Comparison of ENCODE assay signal across 8 mouse cellular contexts in genomic region chr7:24377091-24377865, GRCm38 (mm10). TPM values are rescaled to one million over a fixed set of nuclear protein-coding genes. Genes with fewer than 3 reads are reported as not detected.
A peak's percentile ranks its signal among the peaks of the same experiment; 100 is the strongest.
DNase-seq lines count a peak whose midpoint lies in the region; ATAC-seq lines count a peak whose summit lies in the region.

No protein-coding gene starts in this region.

- peak overlapping the region; percentile 48 for H3K4me3 ChIP-seq in heart, embryonic 13.5 days
- peak overlapping the region; percentile 28 for H3K4me3 ChIP-seq in limb, embryonic 15.5 days
- peak overlapping the region; percentile 22 for H3K4me3 ChIP-seq in midbrain, embryonic 16.5 days (ENCODE audit: low read depth, low read length)

- no peaks in the 10 kb centered on the region for H3K9me3 ChIP-seq in heart, embryonic 13.5 days
- H3K9me3 ChIP-seq in limb, embryonic 15.5 days: no peaks in the 10 kb centered on the region
- H3K9me3 ChIP-seq in midbrain, embryonic 16.5 days (replicated peaks; ENCODE audit: control insufficient read depth, low read length, poor library complexity, severe bottlenecking): no peaks in the 10 kb centered on the region

- H3K4me2 ChIP-seq in heart, embryonic 13.5 days: peak overlapping the region; percentile 71
- H3K4me2 ChIP-seq in limb, embryonic 15.5 days: peak overlapping the region; percentile 69
- H3K4me2 ChIP-seq in midbrain, embryonic 16.5 days (ENCODE audit: low read length): peak overlapping the region; percentile 48

- peak overlapping the region; percentile 66 for H3K27ac ChIP-seq in heart, embryonic 13.5 days (replicated peaks)
- peak overlapping the region; percentile 57 for H3K27ac ChIP-seq in limb, embryonic 15.5 days
- H3K27ac ChIP-seq in midbrain, embryonic 16.5 days (ENCODE audit: low read length): no peak overlapping the region

- H3K4me1 ChIP-seq in heart, embryonic 13.5 days: peaks cover 38% of the 10 kb centered on the region
- peaks cover 35% of the 10 kb centered on the region for H3K4me1 ChIP-seq in limb, embryonic 15.5 days
- H3K4me1 ChIP-seq in midbrain, embryonic 16.5 days (ENCODE audit: control insufficient read depth, insufficient read depth, low read length): peaks cover 5% of the 10 kb centered on the region

- peaks cover 16% of the 10 kb centered on the region; the same call in 1 of the 2 replicates for H3K27me3 ChIP-seq in heart, embryonic 13.5 days (replicated peaks)
- peaks cover 5% of the 10 kb centered on the region; the same call in 1 of the 2 replicates for H3K27me3 ChIP-seq in limb, embryonic 15.5 days
- no peaks in the 10 kb centered on the region; the same call in none of the 2 replicates for H3K27me3 ChIP-seq in midbrain, embryonic 16.5 days (ENCODE audit: control insufficient read depth, insufficient read depth, low read depth, low read length)

- peak; percentile 12 for DNase-seq in A20 (ENCODE audit: low read depth, low spot score)
- peak; percentile 47 for DNase-seq in NIH3T3 (ENCODE audit: low read depth)
- DNase-seq in embryo, embryonic 11 days: peak; percentile 69
- DNase-seq in thymus, postnatal 25 days: peak; percentile 87
- no peak for DNase-seq in B cell, adult 2 months

- no peaks in the 10 kb centered on the region for H3K36me3 ChIP-seq in heart, embryonic 13.5 days
- no peaks in the 10 kb centered on the region for H3K36me3 ChIP-seq in limb, embryonic 15.5 days
- H3K36me3 ChIP-seq in midbrain, embryonic 16.5 days (ENCODE audit: control insufficient read depth, insufficient read depth, low read length): no peaks in the 10 kb centered on the region

- H3K9ac ChIP-seq in heart, embryonic 13.5 days: peak overlapping the region; percentile 71
- 0 out of 2 replicates have a peak overlapping the region, but pooled peaks have one; percentile 20 for H3K9ac ChIP-seq in limb, embryonic 15.5 days
- peak overlapping the region; percentile 52; the same call in 1 of the 2 replicates for H3K9ac ChIP-seq in midbrain, embryonic 16.5 days (ENCODE audit: low read depth, low read length)

- WGBS in heart, embryonic 13.5 days: 2% methylated on average over 45 of the region's 49 CpGs
- 10% methylated on average over 49 of the region's 49 CpGs for WGBS in limb, embryonic 15.5 days
- 9% methylated on average over 49 of the region's 49 CpGs for WGBS in midbrain, embryonic 16.5 days

- ATAC-seq in heart, embryonic 13.5 days (ENCODE audit: extremely low read depth, insufficient number of reproducible peaks, low FRiP score, low TSS enrichment): peak; percentile 88
- ATAC-seq in limb, embryonic 15.5 days (ENCODE audit: insufficient number of reproducible peaks, low FRiP score, low TSS enrichment, low read depth): peak; percentile 37
- ATAC-seq in midbrain, embryonic 16.5 days: no peak

RNA-seq across cellular contexts. Expression of gene Kcnn4, which starts 7.2 kb away (rescaled TPM):
- 2.9 and 5.3 TPM in 2 replicates for polyA plus RNA-seq in heart, embryonic 13.5 days (2015; fragmentation: Nextera tagmentation; extraction: Ambion mirVana)
- 3.0 and 3.4 TPM in 2 replicates for polyA plus RNA-seq in limb, embryonic 15.5 days (2015; fragmentation: Nextera tagmentation; extraction: Ambion mirVana)
- polyA plus RNA-seq in midbrain, embryonic 16.5 days (2015; fragmentation: Nextera tagmentation; extraction: Ambion mirVana): 0.81 and 0.84 TPM in 2 replicates

RNA-seq across cellular contexts. Expression of gene Smg9, which starts 22.1 kb away (rescaled TPM):
- polyA plus RNA-seq in heart, embryonic 13.5 days (2015; fragmentation: Nextera tagmentation; extraction: Ambion mirVana): 18.1 and 19.3 TPM in 2 replicates
- 23.2 and 23.6 TPM in 2 replicates for polyA plus RNA-seq in limb, embryonic 15.5 days (2015; fragmentation: Nextera tagmentation; extraction: Ambion mirVana)
- polyA plus RNA-seq in midbrain, embryonic 16.5 days (2015; fragmentation: Nextera tagmentation; extraction: Ambion mirVana): 38.3 and 39.4 TPM in 2 replicates

RNA-seq across cellular contexts. Expression of gene Lypd5, which starts 28.3 kb away (rescaled TPM):
- not detected in 2 replicates for polyA plus RNA-seq in heart, embryonic 13.5 days (2015; fragmentation: Nextera tagmentation; extraction: Ambion mirVana)
- 55.8 and 59.7 TPM in 2 replicates for polyA plus RNA-seq in limb, embryonic 15.5 days (2015; fragmentation: Nextera tagmentation; extraction: Ambion mirVana)
- polyA plus RNA-seq in midbrain, embryonic 16.5 days (2015; fragmentation: Nextera tagmentation; extraction: Ambion mirVana): not detected in 2 replicates

RNA-seq across cellular contexts. Expression of gene Tescl, which starts 43.5 kb away (rescaled TPM):
- not detected in 2 replicates for polyA plus RNA-seq in heart, embryonic 13.5 days (2015; fragmentation: Nextera tagmentation; extraction: Ambion mirVana)
- not detected in 2 replicates for polyA plus RNA-seq in limb, embryonic 15.5 days (2015; fragmentation: Nextera tagmentation; extraction: Ambion mirVana)
- polyA plus RNA-seq in midbrain, embryonic 16.5 days (2015; fragmentation: Nextera tagmentation; extraction: Ambion mirVana): 0.29 TPM in 1 of 2 replicates, not detected in the other

Comparison
In these comparisons a context has a peak if more than half of its experiments do, and no peak if none do; other contexts are left out.
1. DNase-seq: peak in A20 (single experiment), NIH3T3 (single experiment), embryo, embryonic 11 days (single experiment) and thymus, postnatal 25 days (single experiment); none in B cell, adult 2 months (0 of 2).
2. H3K9ac ChIP-seq: peak in every context shown above with its lines; median percentile 71 in heart, embryonic 13.5 days; 52 in midbrain, embryonic 16.5 days; 20 in limb, embryonic 15.5 days.
3. RNA of gene Lypd5, which starts 28.3 kb away (polyA plus RNA-seq): 55.8 to 59.7 TPM in limb, embryonic 15.5 days; not detected in midbrain, embryonic 16.5 days and not detected in heart, embryonic 13.5 days; every median in the first group is over 10 times any median in the second.
4. Peak in every context shown above with its lines, with median percentiles within 50 percentile points of each other: H3K4me2 ChIP-seq and H3K4me3 ChIP-seq.